Mouse (Mus musculus) G1E (cell line): ENCODE results near the gene Trir.

ENCODE experiments used
- CTCF ChIP-seq: IDR thresholded peaks from 2 replicates; pipeline ENCODE4 v1.5.1; 2012; ENCODE audit warnings: low read depth, low read length, inconsistent platforms, mixed read lengths
- GATA1 ChIP-seq: IDR thresholded peaks from 2 replicates; pipeline ENCODE4 v1.6.1; 2012; ENCODE audit warnings: borderline replicate concordance, low read length, inconsistent platforms, mixed read lengths

DNA sequence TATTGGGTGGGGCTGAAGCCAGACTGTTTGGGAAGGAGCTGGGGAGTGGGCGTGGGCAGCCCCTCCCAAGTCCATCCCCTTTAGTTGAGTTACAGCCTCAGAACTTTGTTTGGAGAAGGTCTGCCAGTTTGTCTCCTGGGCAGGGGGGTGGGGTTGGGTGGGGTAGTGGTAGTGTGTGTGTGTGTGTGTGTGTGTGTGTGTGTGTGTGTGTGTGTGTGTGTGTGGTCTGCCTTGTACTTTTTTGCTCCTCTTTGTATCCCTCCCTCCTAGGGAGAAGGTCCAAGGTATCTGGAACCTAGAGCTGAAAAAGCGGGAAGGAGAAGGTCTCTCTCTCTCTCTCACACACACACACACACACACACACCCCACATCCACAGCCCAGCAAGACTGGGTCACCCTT is 12.2 kb upstream of the Trir start, which contains the start of gene Best2:
- TF ChIP-seq CTCF (no peak), GATA1 (no peak)
